Mouse (Mus musculus) intestine, embryonic 14.5 days (tissue): ENCODE measurements around the gene Rnft2. TPM values are rescaled to one million over a fixed set of nuclear protein-coding genes. Genes with fewer than 3 reads are reported as not detected.

ENCODE experiments used
- ATAC-seq: fragments of 200-750 bp; cut with Nextera tagmentation; replicated peaks from 2 replicates; pipeline ENCODE4 v1.8.0; 2017; ENCODE audit warnings: low read depth, moderate number of reproducible peaks, moderate TSS enrichment, moderate library complexity; ENCODE audit not compliant: low FRiP score, low TSS enrichment
- DNase-seq: peaks from one replicate; pipeline ENCODE4 v3.0.0-alpha.2; 2018; ENCODE audit warnings: low spot score
- H3K27ac ChIP-seq: fragments of 300-500 bp; sonication (generic); 2 replicates; pipeline ENCODE4 v1.5.1; 2014; ENCODE audit warnings: low read depth, mild to moderate bottlenecking, control low read depth
- H3K27me3 ChIP-seq: fragments of 300-500 bp; sonication (generic); replicated peaks from 2 replicates; pipeline ENCODE4 v1.6.1; 2014; ENCODE audit warnings: low read length, control low read depth; ENCODE audit not compliant: control insufficient read depth, insufficient read depth
- H3K36me3 ChIP-seq: fragments of 300-500 bp; sonication (generic); 2 replicates; pipeline ENCODE4 v1.6.1; 2014; ENCODE audit warnings: low read length, control low read depth; ENCODE audit not compliant: control insufficient read depth, insufficient read depth
- H3K4me1 ChIP-seq: fragments of 300-500 bp; sonication (generic); replicated peaks from 2 replicates; pipeline ENCODE4 v1.6.1; 2014; ENCODE audit warnings: low read length, control low read depth, mixed read lengths; ENCODE audit not compliant: control insufficient read depth, insufficient read depth
- H3K4me2 ChIP-seq: fragments of 300-500 bp; sonication (generic); 2 replicates; pipeline ENCODE4 v1.6.1; 2014; ENCODE audit warnings: low read length
- H3K4me3 ChIP-seq: fragments of 300-500 bp; sonication (generic); 2 replicates; pipeline ENCODE4 v1.5.1; 2014; ENCODE audit warnings: low read depth, low read length, control low read depth, mixed read lengths
- H3K9ac ChIP-seq: fragments of 300-500 bp; sonication (generic); 2 replicates; pipeline ENCODE4 v1.6.1; 2014; ENCODE audit warnings: mild to moderate bottlenecking, low read length
- H3K9me3 ChIP-seq: fragments of 300-500 bp; sonication (generic); 2 replicates; pipeline ENCODE4 v1.6.1; 2016; ENCODE audit warnings: low read length, control low read depth; ENCODE audit not compliant: control insufficient read depth
- WGBS: fragments of 180-500 bp; shearing (Covaris S2); extraction: QIAGEN DNeasy Blood & Tissue Kit; methylation state at CpG from one replicate; pipeline ENCODE4 v1.1.7; 2014; 5-methylcytosine and 5-hydroxymethylcytosine counted together
- polyA plus RNA-seq: library from polyadenylated mRNA; unstranded; fragments of >200 nt; fragmentation: Nextera tagmentation; extraction: Ambion mirVana; gene quantifications from 2 replicates; pipeline ENCODE4 v1.2.1, GENCODE M21; 2014

The Rnft2 gene
- polyA plus RNA-seq, 1 experiment from 2014 or later = 2.5 TPM

DNA sequence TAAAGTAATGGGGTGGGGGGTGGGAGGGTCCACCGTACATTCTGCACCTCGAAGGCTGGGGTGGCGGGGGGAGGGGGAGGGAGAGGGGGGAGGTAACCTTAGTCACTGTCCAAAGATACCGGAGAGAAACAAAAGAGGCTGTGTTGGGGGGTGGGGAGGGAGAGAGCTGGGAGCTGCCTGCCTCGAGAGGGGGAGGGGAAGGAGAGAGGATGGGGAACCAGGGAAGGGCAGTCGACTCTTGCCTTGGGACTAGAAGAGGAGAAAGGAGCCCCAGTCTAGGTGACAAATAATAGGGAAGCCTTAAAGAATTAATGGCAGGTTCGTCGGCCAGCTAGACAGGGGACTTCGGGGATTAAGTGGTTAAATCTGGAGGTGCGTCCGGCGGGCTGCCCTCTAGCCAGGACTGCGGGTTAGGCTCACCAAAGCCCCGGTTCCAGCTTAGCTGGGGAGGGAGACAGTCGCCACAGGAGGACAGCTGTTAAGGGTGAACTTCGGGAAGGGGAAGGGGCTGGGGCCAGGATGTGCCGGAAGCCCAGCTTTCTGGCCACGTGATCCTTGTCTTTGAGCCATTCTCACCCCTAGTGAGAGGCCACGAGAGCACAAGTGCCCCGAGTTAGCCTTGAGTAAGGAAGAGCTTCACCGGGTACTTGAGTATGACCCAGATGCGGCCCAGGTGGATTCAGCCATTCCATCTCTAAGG lies 70.5 kb downstream of the Rnft2 start:
- Histone ChIP-seq H3K27me3 (peaks cover 55% of the 10 kb centered on the region), H3K9me3 (peaks cover 4% of the 10 kb centered on the region; the same call in 1 of the 2 replicates), H3K36me3 (no peaks in the 10 kb centered on the region), H3K4me1 (peaks cover 19% of the 10 kb centered on the region), H3K4me3 (peak overlapping the region; percentile 12; the same call in 1 of the 2 replicates), H3K4me2 (peak overlapping the region; percentile 43), H3K9ac (no peak overlapping the region), H3K27ac (no peak overlapping the region)
- DNase-seq (peak; percentile 60), ATAC-seq (0 out of 2 replicates have a peak, but pooled peaks have one; percentile 14)
- WGBS = under 1% methylated on average over 22 of the region's 22 CpGs

GRCm38 (mm10) chr5:118172078-118172723 lies 72.7 kb downstream of the Rnft2 start:
- ATAC-seq (no peak), DNase-seq (peak; percentile 71)
- no peaks in the 10 kb centered on the region for H3K36me3 ChIP-seq
- peak overlapping the region; percentile 49 for H3K4me2 ChIP-seq
- peaks cover 4% of the 10 kb centered on the region; the same call in 1 of the 2 replicates for H3K9me3 ChIP-seq
- peaks cover 22% of the 10 kb centered on the region for H3K4me1 ChIP-seq
- H3K27me3 ChIP-seq = peaks cover 76% of the 10 kb centered on the region
- no peak overlapping the region for H3K9ac ChIP-seq
- H3K4me3 ChIP-seq = peak overlapping the region; percentile 34
- under 1% methylated on average over 27 of the region's 27 CpGs for WGBS
- H3K27ac ChIP-seq = no peak overlapping the region

DNA sequence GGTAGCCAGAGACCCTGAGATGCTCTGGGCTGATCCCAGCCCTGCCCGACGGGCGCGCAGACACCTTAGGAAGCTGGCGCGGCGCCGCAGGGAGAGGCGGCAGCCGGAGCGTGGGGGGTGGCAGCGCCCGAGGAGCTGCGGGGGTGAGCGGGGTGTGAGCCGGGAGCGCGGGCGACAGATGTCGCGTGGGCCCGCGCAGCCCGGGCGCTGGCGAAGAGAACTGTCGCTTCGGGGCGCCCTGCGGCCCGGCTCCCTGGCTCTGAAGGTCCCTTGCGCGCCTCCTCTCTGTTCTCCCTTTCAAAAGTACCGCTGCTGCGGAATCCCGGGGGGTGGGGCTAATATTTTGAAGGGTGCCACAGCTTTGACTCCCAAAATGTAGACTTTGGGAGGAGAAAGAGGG lies 73.3 kb downstream of the Rnft2 start:
- no peak for ATAC-seq
- under 1% methylated on average over 36 of the region's 36 CpGs for WGBS

DNA sequence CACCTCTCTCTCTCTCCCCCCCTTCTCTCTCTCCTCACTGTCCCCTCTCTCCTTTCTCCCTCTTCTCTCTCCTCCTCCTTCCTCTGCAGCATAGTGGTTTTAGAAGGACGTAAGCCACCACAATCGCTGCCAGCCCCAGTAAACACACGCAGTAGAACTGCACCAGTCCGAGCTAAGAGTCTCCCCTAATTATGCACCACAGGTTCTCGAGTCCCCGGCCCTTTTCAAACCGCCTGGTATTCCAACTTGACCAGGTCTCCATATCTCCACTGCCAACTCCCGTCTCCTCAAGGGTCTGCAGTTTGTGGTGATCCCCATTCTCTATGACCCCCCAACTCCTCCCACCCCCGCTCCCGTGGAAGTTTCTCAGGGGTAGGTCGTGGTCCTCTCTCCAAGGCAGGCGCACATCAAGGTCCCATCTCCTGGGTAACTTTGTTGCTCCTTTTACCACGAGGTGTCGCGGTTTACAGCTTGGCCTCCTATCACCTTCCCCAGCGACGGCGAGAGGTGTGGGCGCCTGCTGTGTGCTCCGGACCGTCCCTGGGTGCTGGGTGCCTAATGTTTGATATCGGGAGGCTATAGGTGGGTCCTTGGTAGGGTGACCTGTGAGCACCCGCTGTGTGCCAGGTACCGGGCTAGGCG lies 73.9 kb downstream of the Rnft2 start:
- ATAC-seq (no peak), DNase-seq (peak; percentile 62)
- WGBS = 1% methylated on average over 25 of the region's 25 CpGs

More for the DNA sequence above, 73.3 kb downstream of the Rnft2 start:
- peak overlapping the region; percentile 34 for H3K4me3 ChIP-seq
- H3K4me2 ChIP-seq = peak overlapping the region; percentile 49
- H3K27ac ChIP-seq = no peak overlapping the region
- H3K27me3 ChIP-seq = peaks cover 79% of the 10 kb centered on the region
- peaks cover 4% of the 10 kb centered on the region; the same call in 1 of the 2 replicates for H3K9me3 ChIP-seq
- H3K4me1 ChIP-seq = peaks cover 22% of the 10 kb centered on the region
- DNase-seq = no peak
- H3K9ac ChIP-seq = no peak overlapping the region
- no peaks in the 10 kb centered on the region for H3K36me3 ChIP-seq

GRCm38 (mm10) chr5:118169222-118170221 lies 75.4 kb downstream of the Rnft2 start:
- Histone ChIP-seq H3K4me1 (peaks cover 21% of the 10 kb centered on the region), H3K4me2 (peak overlapping the region; percentile 96), H3K4me3 (peak overlapping the region; percentile 47), H3K9ac (peak overlapping the region; percentile 32; the same call in 1 of the 2 replicates), H3K27me3 (peaks cover 91% of the 10 kb centered on the region), H3K36me3 (no peaks in the 10 kb centered on the region), H3K27ac (no peak overlapping the region), H3K9me3 (no peaks in the 10 kb centered on the region)
- peak; percentile 68 for DNase-seq
- peak; percentile 44 for ATAC-seq
- under 1% methylated on average over 92 of the region's 117 CpGs for WGBS

More for the DNA sequence above, 73.9 kb downstream of the Rnft2 start:
- Histone ChIP-seq H3K9ac (no peak overlapping the region), H3K27ac (no peak overlapping the region), H3K27me3 (peaks cover 86% of the 10 kb centered on the region), H3K9me3 (peaks cover 4% of the 10 kb centered on the region; the same call in 1 of the 2 replicates), H3K36me3 (no peaks in the 10 kb centered on the region), H3K4me3 (peak overlapping the region; percentile 34), H3K4me1 (peaks cover 22% of the 10 kb centered on the region), H3K4me2 (peak overlapping the region; percentile 49)

DNA sequence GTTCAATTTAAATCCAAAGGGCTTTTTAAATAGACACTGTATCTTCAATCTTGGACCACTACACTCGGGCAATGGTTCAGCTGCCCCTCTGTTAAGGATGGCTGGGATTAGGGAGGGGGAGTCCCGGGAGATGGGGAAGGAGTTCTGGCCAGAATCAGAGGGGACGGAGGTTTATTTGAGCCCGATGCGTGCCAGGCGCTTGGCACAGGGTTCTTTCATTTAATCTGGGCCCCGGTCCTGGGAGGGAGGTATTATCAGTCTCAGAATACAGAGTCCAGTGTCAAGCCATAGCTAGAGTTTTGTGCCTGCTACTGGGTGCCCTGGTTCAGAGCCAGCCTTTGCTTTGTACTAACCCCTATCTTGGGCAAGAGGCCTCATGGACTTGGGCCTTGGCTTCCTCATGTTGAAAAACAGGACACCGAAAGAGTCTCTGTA lies 77.3 kb downstream of the Rnft2 start:
- H3K4me2 ChIP-seq = no peak overlapping the region
- H3K27me3 ChIP-seq = peaks cover 80% of the 10 kb centered on the region
- no peak for ATAC-seq
- no peaks in the 10 kb centered on the region for H3K36me3 ChIP-seq
- no peak overlapping the region for H3K4me3 ChIP-seq
- H3K27ac ChIP-seq = no peak overlapping the region
- H3K9me3 ChIP-seq = no peaks in the 10 kb centered on the region
- H3K4me1 ChIP-seq = peaks cover 15% of the 10 kb centered on the region
- 64% methylated on average over 8 of the region's 8 CpGs for WGBS
- no peak overlapping the region for H3K9ac ChIP-seq
- no peak for DNase-seq

GRCm38 (mm10) chr5:118165462-118165861 lies 79.5 kb downstream of the Rnft2 start:
- DNase-seq (no peak), ATAC-seq (no peak)
- peaks cover 58% of the 10 kb centered on the region for H3K27me3 ChIP-seq

More at GRCm38 (mm10) chr5:118165462-118165861, 79.5 kb downstream of the Rnft2 start:
- Histone ChIP-seq H3K9me3 (no peaks in the 10 kb centered on the region), H3K27ac (no peak overlapping the region), H3K4me3 (no peak overlapping the region), H3K4me2 (no peak overlapping the region), H3K9ac (no peak overlapping the region), H3K36me3 (no peaks in the 10 kb centered on the region), H3K4me1 (peaks cover 5% of the 10 kb centered on the region; the same call in 1 of the 2 replicates)
